Mouse (Mus musculus): ENCODE data around the gene Pik3ap1. TPM values are rescaled to one million over a fixed set of nuclear protein-coding genes. Genes with fewer than 3 reads are reported as not detected.

Pik3ap1 gene
- polyA plus RNA-seq, 1 experiment, result 19.2 TPM

DNA sequence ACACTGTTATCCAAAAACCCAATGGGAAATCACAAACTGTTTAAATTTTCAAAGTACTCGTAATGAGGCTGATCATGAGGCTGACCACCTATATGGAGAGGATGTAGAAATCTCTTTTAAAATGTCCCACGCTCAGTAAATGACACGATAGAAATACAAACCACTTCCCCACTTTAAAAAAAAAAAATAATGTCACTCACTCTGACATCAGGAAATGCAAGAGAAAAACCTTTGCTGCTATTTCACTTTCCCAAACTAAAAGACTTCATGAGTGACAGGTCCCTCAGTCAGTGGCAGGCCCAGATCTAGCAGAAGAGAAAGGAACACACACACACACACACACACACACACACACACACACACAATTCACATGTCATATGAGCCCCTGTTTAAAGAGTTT lies 49.2 kb downstream of the Pik3ap1 start:
- TF ChIP-seq CTCF (IDR thresholded peaks at IDR 0.05; ENCODE audit: control insufficient read depth, insufficient read depth, low read length) (no peak), POLR2A (IDR thresholded peaks at IDR 0.05; ENCODE audit: borderline replicate concordance, control insufficient read depth, low read depth, low read length) (no peak)
- H3K4me3 ChIP-seq (replicated peaks; ENCODE audit: control insufficient read depth, low read depth, low read length), result no peak overlapping the region
- 15% methylated on average over 3 of the region's 3 CpGs for WGBS
- H3K27ac ChIP-seq (ENCODE audit: control insufficient read depth, insufficient read depth, low read depth, low read length, poor library complexity), result no peak overlapping the region
- peaks cover 6% of the 10 kb centered on the region for H3K4me1 ChIP-seq (ENCODE audit: control insufficient read depth, insufficient read depth, low read length)

GRCm38 (mm10) chr19:41332986-41333385 lies 51.9 kb downstream of the Pik3ap1 start:
- Histone ChIP-seq H3K27ac (ENCODE audit: control insufficient read depth, insufficient read depth, low read depth, low read length, poor library complexity) (peak overlapping the region; percentile 5; the same call in 1 of the 2 replicates), H3K4me3 (replicated peaks; ENCODE audit: control insufficient read depth, low read depth, low read length) (no peak overlapping the region), H3K4me1 (ENCODE audit: control insufficient read depth, insufficient read depth, low read length) (peaks cover 3% of the 10 kb centered on the region)
- TF ChIP-seq CTCF (IDR thresholded peaks at IDR 0.05; ENCODE audit: control insufficient read depth, insufficient read depth, low read length) (no peak), POLR2A (IDR thresholded peaks at IDR 0.05; ENCODE audit: borderline replicate concordance, control insufficient read depth, low read depth, low read length) (no peak)
- 73% methylated on average over 8 of the region's 8 CpGs for WGBS

GRCm38 (mm10) chr19:41332228-41332627 lies 52.7 kb downstream of the Pik3ap1 start:
- H3K27ac ChIP-seq (ENCODE audit: control insufficient read depth, insufficient read depth, low read depth, low read length, poor library complexity), result peak overlapping the region; percentile 50
- peaks cover 3% of the 10 kb centered on the region for H3K4me1 ChIP-seq (ENCODE audit: control insufficient read depth, insufficient read depth, low read length)
- WGBS, result 2% methylated on average over 12 of the region's 12 CpGs
- no peak for TF ChIP-seq CTCF (IDR thresholded peaks at IDR 0.05; ENCODE audit: control insufficient read depth, insufficient read depth, low read length)
- TF ChIP-seq POLR2A (IDR thresholded peaks at IDR 0.05; ENCODE audit: borderline replicate concordance, control insufficient read depth, low read depth, low read length), result no peak
- peak overlapping the region; percentile 4 for H3K4me3 ChIP-seq (replicated peaks; ENCODE audit: control insufficient read depth, low read depth, low read length)

DNA sequence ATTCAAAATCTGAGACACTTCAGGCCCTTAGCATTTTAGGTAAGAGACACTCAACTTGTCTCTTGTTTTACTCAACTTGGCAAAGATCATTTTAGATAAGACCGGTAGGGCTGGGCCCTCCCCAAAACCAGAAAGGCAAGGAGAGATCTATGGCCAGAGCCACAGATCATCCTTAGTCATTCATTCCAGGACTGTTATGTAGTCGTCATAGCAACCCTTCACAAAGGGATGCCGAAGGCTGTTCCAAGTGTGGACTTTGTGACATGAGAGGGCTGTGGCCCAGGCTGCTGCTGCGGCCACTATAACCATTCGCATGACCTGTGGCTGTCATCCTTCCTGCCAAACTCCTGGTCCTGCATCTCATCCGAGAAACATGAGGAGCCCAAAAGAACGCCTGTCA lies 54.5 kb downstream of the Pik3ap1 start:
- Histone ChIP-seq H3K4me1 (ENCODE audit: control insufficient read depth, insufficient read depth, low read length) (peaks cover 3% of the 10 kb centered on the region), H3K4me3 (replicated peaks; ENCODE audit: control insufficient read depth, low read depth, low read length) (no peak overlapping the region), H3K27ac (ENCODE audit: control insufficient read depth, insufficient read depth, low read depth, low read length, poor library complexity) (no peak overlapping the region)
- WGBS, result 81% methylated on average over 7 of the region's 7 CpGs
- no peak for TF ChIP-seq POLR2A (IDR thresholded peaks at IDR 0.05; ENCODE audit: borderline replicate concordance, control insufficient read depth, low read depth, low read length)
- no peak for TF ChIP-seq CTCF (IDR thresholded peaks at IDR 0.05; ENCODE audit: control insufficient read depth, insufficient read depth, low read length)

GRCm38 (mm10) chr19:41329961-41330360 lies 54.9 kb downstream of the Pik3ap1 start:
- WGBS, result 91% methylated on average over 7 of the region's 7 CpGs
- H3K4me1 ChIP-seq (ENCODE audit: control insufficient read depth, insufficient read depth, low read length), result peaks cover 3% of the 10 kb centered on the region
- H3K27ac ChIP-seq (ENCODE audit: control insufficient read depth, insufficient read depth, low read depth, low read length, poor library complexity), result no peak overlapping the region
- H3K4me3 ChIP-seq (replicated peaks; ENCODE audit: control insufficient read depth, low read depth, low read length), result no peak overlapping the region
- TF ChIP-seq POLR2A (IDR thresholded peaks at IDR 0.05; ENCODE audit: borderline replicate concordance, control insufficient read depth, low read depth, low read length) (no peak), CTCF (IDR thresholded peaks at IDR 0.05; ENCODE audit: control insufficient read depth, insufficient read depth, low read length) (no peak)

DNA sequence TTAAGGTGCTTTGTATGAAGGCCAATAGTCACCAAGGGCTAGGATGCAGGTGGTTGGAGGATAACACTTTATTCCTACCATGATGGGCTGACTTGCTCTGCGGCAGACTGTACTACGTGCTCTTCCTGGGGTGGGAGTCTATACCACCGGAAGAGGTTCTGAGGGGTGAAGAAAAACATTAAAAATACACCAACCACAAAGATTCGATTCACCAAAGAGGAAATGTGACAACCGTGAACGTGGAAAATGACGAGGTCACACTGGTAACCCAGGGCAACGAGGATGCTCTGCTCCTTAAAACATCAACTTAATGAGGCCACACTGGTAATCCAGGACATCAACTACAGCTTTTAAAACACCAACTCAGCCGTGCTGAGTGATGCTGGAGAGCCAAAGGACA lies 56.2 kb downstream of the Pik3ap1 start:
- Histone ChIP-seq H3K4me3 (replicated peaks; ENCODE audit: control insufficient read depth, low read depth, low read length) (no peak overlapping the region), H3K4me1 (ENCODE audit: control insufficient read depth, insufficient read depth, low read length) (peaks cover 2% of the 10 kb centered on the region; the same call in 1 of the 2 replicates), H3K27ac (ENCODE audit: control insufficient read depth, insufficient read depth, low read depth, low read length, poor library complexity) (no peak overlapping the region; the same call in 1 of the 2 replicates)
- WGBS, result 18% methylated on average over 9 of the region's 9 CpGs
- no peak for TF ChIP-seq POLR2A (IDR thresholded peaks at IDR 0.05; ENCODE audit: borderline replicate concordance, control insufficient read depth, low read depth, low read length)
- TF ChIP-seq CTCF (IDR thresholded peaks at IDR 0.05; ENCODE audit: control insufficient read depth, insufficient read depth, low read length), result no peak

DNA sequence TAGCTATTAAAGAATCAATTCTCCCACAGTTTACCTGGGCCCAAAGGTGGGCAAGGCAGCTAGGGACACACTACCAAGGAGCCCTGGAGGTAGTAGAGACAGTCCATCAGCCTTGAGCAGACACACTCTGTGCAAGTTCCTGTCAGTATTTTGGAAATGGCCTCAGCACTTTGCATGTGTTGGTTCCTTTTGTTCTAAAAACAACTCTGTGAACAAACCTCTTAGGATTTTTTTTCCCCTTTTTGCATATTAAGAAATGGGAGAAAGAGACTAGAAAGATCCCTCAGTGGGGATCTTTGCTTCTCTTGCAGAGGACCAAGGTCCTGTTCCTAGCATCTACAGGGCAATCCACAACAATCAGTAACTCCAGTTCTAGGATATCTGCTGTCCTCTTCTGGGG lies 61.1 kb downstream of the Pik3ap1 start:
- TF ChIP-seq CTCF (IDR thresholded peaks at IDR 0.05; ENCODE audit: control insufficient read depth, insufficient read depth, low read length) (no peak), POLR2A (IDR thresholded peaks at IDR 0.05; ENCODE audit: borderline replicate concordance, control insufficient read depth, low read depth, low read length) (no peak)
- Histone ChIP-seq H3K4me3 (replicated peaks; ENCODE audit: control insufficient read depth, low read depth, low read length) (no peak overlapping the region), H3K27ac (ENCODE audit: control insufficient read depth, insufficient read depth, low read depth, low read length, poor library complexity) (no peak overlapping the region), H3K4me1 (ENCODE audit: control insufficient read depth, insufficient read depth, low read length) (peaks cover 3% of the 10 kb centered on the region)

- H3K4me1 ChIP-seq (ENCODE audit: control insufficient read depth, insufficient read depth, low read length), result peaks cover 3% of the 10 kb centered on the region
- H3K27ac ChIP-seq (ENCODE audit: control insufficient read depth, insufficient read depth, low read depth, low read length, poor library complexity), result no peak overlapping the region
- WGBS, result 81% methylated on average over 4 of the region's 4 CpGs
- no peak overlapping the region for H3K4me3 ChIP-seq (replicated peaks; ENCODE audit: control insufficient read depth, low read depth, low read length)
- TF ChIP-seq POLR2A (IDR thresholded peaks at IDR 0.05; ENCODE audit: borderline replicate concordance, control insufficient read depth, low read depth, low read length) (no peak), CTCF (IDR thresholded peaks at IDR 0.05; ENCODE audit: control insufficient read depth, insufficient read depth, low read length) (no peak)
Measured at GRCm38 (mm10) chr19:41323125-41323524, 61.8 kb downstream of the Pik3ap1 start.

DNA sequence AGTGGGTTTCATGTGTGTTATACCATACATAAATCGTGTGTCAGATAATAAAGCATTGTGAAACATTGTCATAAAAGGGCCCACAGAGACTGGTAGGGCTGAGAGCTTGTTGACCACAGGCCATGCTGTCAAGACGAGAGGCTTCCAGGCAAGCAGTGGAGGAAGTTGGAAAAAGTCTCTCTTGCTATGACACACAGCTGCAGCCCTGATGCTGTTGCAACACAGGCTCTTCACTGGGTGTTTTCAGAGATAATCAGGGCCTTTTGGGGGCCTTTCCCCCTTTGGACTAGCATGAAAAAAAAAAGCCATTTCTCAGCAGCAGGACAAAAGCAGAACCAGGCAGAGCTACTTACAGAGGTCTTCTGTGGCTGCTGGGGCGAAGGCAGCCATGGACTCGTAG lies 63.8 kb downstream of the Pik3ap1 start:
- H3K4me1 ChIP-seq (ENCODE audit: control insufficient read depth, insufficient read depth, low read length), result peaks cover 3% of the 10 kb centered on the region
- no peak overlapping the region for H3K4me3 ChIP-seq (replicated peaks; ENCODE audit: control insufficient read depth, low read depth, low read length)
- TF ChIP-seq POLR2A (IDR thresholded peaks at IDR 0.05; ENCODE audit: borderline replicate concordance, control insufficient read depth, low read depth, low read length), result no peak
- no peak for TF ChIP-seq CTCF (IDR thresholded peaks at IDR 0.05; ENCODE audit: control insufficient read depth, insufficient read depth, low read length)
- WGBS, result 11% methylated on average over 4 of the region's 4 CpGs
- peak overlapping the region; percentile 37 for H3K27ac ChIP-seq (ENCODE audit: control insufficient read depth, insufficient read depth, low read depth, low read length, poor library complexity)

Measured in bone marrow, adult 2 months (tissue).